Mouse (Mus musculus): Measurements from ENCODE around the gene Itpkb. TPM values are rescaled to one million over a fixed set of nuclear protein-coding genes. Genes with fewer than 3 reads are reported as not detected.

Gene Itpkb
- total and polyA plus RNA-seq, 3 experiments, result 4.2 to 14.4 (median 10.6) TPM

DNA sequence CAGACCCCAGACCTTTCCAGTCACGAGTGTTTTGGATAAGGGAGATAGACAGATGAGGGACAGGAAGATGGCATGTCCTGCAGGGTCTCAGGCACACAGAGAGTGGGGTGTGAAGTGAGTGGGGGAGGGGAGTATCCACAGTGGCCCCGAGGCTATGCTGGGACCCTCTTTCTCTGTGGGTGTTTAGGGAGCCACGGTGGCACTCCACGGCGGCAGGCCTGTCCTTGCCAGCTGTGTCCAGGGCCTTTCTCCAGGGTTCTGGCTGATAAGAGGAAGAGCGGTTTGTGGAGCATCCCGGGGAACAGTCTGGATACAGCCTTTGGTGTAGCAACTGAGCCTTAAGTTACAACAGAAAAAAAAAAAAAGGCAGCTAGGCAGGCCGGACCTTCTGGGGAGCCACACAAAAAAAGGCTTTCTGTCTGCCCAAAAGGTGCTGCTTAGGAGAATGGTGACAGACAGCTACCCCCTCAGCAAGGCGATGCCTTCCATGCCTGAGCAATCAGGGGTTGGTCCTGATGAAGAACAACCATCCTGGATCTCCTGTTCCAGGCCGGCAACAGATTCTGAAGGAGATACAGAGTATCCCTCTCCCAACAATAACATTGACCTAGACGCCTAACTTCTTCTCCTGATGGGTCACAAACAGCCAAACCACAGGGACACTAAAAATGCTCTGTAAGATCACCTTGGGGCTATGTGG lies 76.2 kb downstream of the Itpkb start:
- H3K9me3 ChIP-seq (replicated peaks; ENCODE audit: low read length), result no peaks in the 10 kb centered on the region
- H3K4me1 ChIP-seq (ENCODE audit: control insufficient read depth in 1 of 2, insufficient read depth in 2 of 2), result peaks cover 60 to 94% of the 10 kb centered on the region in 2 experiments
- H3K27ac ChIP-seq (ENCODE audit: insufficient read depth, low read depth), result no peak overlapping the region
- in situ Hi-C loops (cut with MboI; ENCODE audit: low pct_ligation_motif_present, low pct_unique_long_range_greater_than_20kb, low sequenced_read_pairs), result loop anchor here (5.0 to 25.0 kb wide), 3 partner anchors 72 to 544 kb away; partner anchors contain the start of gene Itpkb
- H3K4me3 ChIP-seq (replicated peaks in 1 of 3; ENCODE audit: low read depth in 2 of 3, low read length in 2 of 3, poor library complexity in 1 of 3), result no peak overlapping the region
- 0 out of 2 replicates have a peak overlapping the region, but pooled peaks have one; percentile 5 for H3K9ac ChIP-seq (ENCODE audit: insufficient read depth, low read depth)
- H3K4me2 ChIP-seq (ENCODE audit: insufficient read depth, low read depth, poor library complexity, severe bottlenecking), result peak overlapping the region; percentile 17; the same call in 1 of the 2 replicates
- 0 out of 2 replicates have a peak, but pooled peaks cover 3% of the 10 kb centered on the region for H3K79me2 ChIP-seq (replicated peaks; ENCODE audit: control insufficient read depth, extremely low read depth, insufficient read depth, poor library complexity, severe bottlenecking)
- dilution Hi-C loops (cut with MboI; ENCODE audit: extremely low pct_ligation_motif_present, extremely low pct_unique_long_range_greater_than_20kb, low sequenced_read_pairs), result no loop called here
- H3K36me3 ChIP-seq (replicated peaks in 1 of 2; ENCODE audit: control insufficient read depth in 1 of 2, insufficient read depth in 1 of 2, low read length in 1 of 2), result peaks cover 0 to 3% of the 10 kb centered on the region in 2 experiments
- no peak for DNase-seq (ENCODE audit: extremely low read depth)
- H3K27me3 ChIP-seq (replicated peaks), result no peaks in the 10 kb centered on the region
- peak; percentile 28; the same call in 1 of the 2 replicates for TF ChIP-seq ZNF384 (IDR thresholded peaks at IDR 0.05; ENCODE audit: low read depth, low read length)
- TF ChIP-seq BHLHE40 (IDR thresholded peaks at IDR 0.05; ENCODE audit: low read depth, low read length), result no peak

DNA sequence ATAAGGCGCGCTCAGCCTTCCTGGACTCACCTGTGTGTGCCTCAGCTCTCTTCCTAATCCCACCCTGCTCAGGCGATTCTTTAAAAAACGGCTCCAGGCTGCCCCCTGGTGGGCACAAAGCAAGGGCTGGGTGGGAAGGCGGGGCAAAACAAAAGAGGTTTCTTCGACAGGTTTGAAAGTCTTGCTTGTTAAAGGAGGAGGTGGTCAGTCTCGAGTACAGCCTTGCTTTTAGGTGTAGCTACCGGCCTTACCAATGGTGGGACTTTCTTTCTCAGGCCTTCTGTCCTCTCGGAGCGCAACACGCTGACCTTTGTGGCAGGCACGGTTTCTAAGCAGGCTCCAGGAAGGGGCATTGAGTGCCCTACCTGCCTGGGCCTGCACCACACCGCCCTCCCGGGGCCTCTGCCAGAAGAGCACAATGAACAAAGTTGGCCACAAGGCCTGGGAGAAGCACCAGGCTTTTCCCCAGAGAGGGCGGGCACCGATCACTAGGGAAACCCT lies 76.9 kb downstream of the Itpkb start:
- no peaks in the 10 kb centered on the region for H3K27me3 ChIP-seq (replicated peaks)
- peak; percentile 85 for DNase-seq (ENCODE audit: extremely low read depth)
- H3K9me3 ChIP-seq (replicated peaks; ENCODE audit: low read length), result no peaks in the 10 kb centered on the region
- H3K4me2 ChIP-seq (ENCODE audit: insufficient read depth, low read depth, poor library complexity, severe bottlenecking), result peak overlapping the region; percentile 80
- peak overlapping the region; percentile 68 for H3K9ac ChIP-seq (ENCODE audit: insufficient read depth, low read depth)
- dilution Hi-C loops (cut with MboI; ENCODE audit: extremely low pct_ligation_motif_present, extremely low pct_unique_long_range_greater_than_20kb, low sequenced_read_pairs), result no loop called here
- peak overlapping the region; percentile 99 for H3K27ac ChIP-seq (ENCODE audit: insufficient read depth, low read depth)
- H3K36me3 ChIP-seq (replicated peaks in 1 of 2; ENCODE audit: control insufficient read depth in 1 of 2, insufficient read depth in 1 of 2, low read length in 1 of 2), result peaks cover 4 to 7% of the 10 kb centered on the region in 2 experiments
- H3K79me2 ChIP-seq (replicated peaks; ENCODE audit: control insufficient read depth, extremely low read depth, insufficient read depth, poor library complexity, severe bottlenecking), result 0 out of 2 replicates have a peak, but pooled peaks cover 3% of the 10 kb centered on the region
- in situ Hi-C loops (cut with MboI; ENCODE audit: low pct_ligation_motif_present, low pct_unique_long_range_greater_than_20kb, low sequenced_read_pairs), result loop anchor here (5.0 to 25.0 kb wide), 3 partner anchors 72 to 545 kb away; partner anchors contain the start of gene Itpkb
- H3K4me1 ChIP-seq (ENCODE audit: control insufficient read depth in 1 of 2, insufficient read depth in 2 of 2), result peaks cover 62 to 89% of the 10 kb centered on the region in 2 experiments
- peak overlapping the region in 2 of 3 experiments; percentile 16 to 35 for H3K4me3 ChIP-seq (replicated peaks in 1 of 3; ENCODE audit: low read depth in 2 of 3, low read length in 2 of 3, poor library complexity in 1 of 3)
- TF ChIP-seq ETS1 (conservative IDR thresholded peaks at IDR 0.05; ENCODE audit: low read depth, low read length), result no peak
- TF ChIP-seq HCFC1 (IDR thresholded peaks at IDR 0.05; ENCODE audit: low read depth, low read length), result no peak
- TF ChIP-seq SIN3A (IDR thresholded peaks at IDR 0.05; ENCODE audit: low read length), result 0 out of 2 replicates have a peak, but pooled peaks have one; percentile 21
- TF ChIP-seq MAZ (IDR thresholded peaks at IDR 0.05; ENCODE audit: low read depth, low read length), result no peak; the same call in 1 of the 2 replicates
- no peak for TF ChIP-seq JUND (conservative IDR thresholded peaks at IDR 0.05; ENCODE audit: low read depth, low read length)
- TF ChIP-seq NRF1 (IDR thresholded peaks at IDR 0.05; ENCODE audit: low read depth, low read length), result no peak
- no peak for TF ChIP-seq JUN (IDR thresholded peaks at IDR 0.05; ENCODE audit: insufficient read depth, low read depth, low read length)
- no peak; the same call in 1 of the 2 replicates for TF ChIP-seq POLR2A (IDR thresholded peaks at IDR 0.05; ENCODE audit: low read depth, low read length)
- no peak for TF ChIP-seq TCF12 (IDR thresholded peaks at IDR 0.05; ENCODE audit: low read depth, low read length)
- no peak for TF ChIP-seq ZMIZ1 (IDR thresholded peaks at IDR 0.05; ENCODE audit: low read depth, low read length)
- peak; percentile 29; the same call in 1 of the 2 replicates for TF ChIP-seq BHLHE40 (IDR thresholded peaks at IDR 0.05; ENCODE audit: low read depth, low read length)
- no peak for TF ChIP-seq MAFK (IDR thresholded peaks at IDR 0.05; ENCODE audit: insufficient replicate concordance, low read length)
- TF ChIP-seq NELFE (IDR thresholded peaks at IDR 0.05; ENCODE audit: low read depth, low read length), result peak; percentile 44; the same call in 1 of the 2 replicates
- no peak for TF ChIP-seq GABPA (IDR thresholded peaks at IDR 0.05; ENCODE audit: insufficient replicate concordance, low read depth, low read length)
- no peak for TF ChIP-seq TBP (conservative IDR thresholded peaks at IDR 0.05; ENCODE audit: low read depth, low read length)
- TF ChIP-seq USF1 (IDR thresholded peaks at IDR 0.05; ENCODE audit: low read depth, low read length), result no peak
- no peak for TF ChIP-seq ZNF384 (IDR thresholded peaks at IDR 0.05; ENCODE audit: low read depth, low read length)
- no peak for TF ChIP-seq CHD2 (IDR thresholded peaks at IDR 0.05; ENCODE audit: low read length)
- peak; percentile 76 for TF ChIP-seq ZC3H11A (IDR thresholded peaks at IDR 0.05; ENCODE audit: low read depth, low read length)
- TF ChIP-seq POLR2AphosphoS2 (IDR thresholded peaks at IDR 0.05; ENCODE audit: low read depth, low read length), result no peak
- no peak for TF ChIP-seq E2F4 (IDR thresholded peaks at IDR 0.05; ENCODE audit: insufficient replicate concordance, low read depth, low read length)
- TF ChIP-seq KAT2A (IDR thresholded peaks at IDR 0.05; ENCODE audit: insufficient replicate concordance, low read length), result no peak
- TF ChIP-seq RAD21 (IDR thresholded peaks at IDR 0.05; ENCODE audit: low read depth, low read length), result peak; percentile 73
- no peak; the same call in 1 of the 2 replicates for TF ChIP-seq RCOR1 (conservative IDR thresholded peaks at IDR 0.05; ENCODE audit: low read depth, low read length)
- peak; percentile 8; the same call in 1 of the 2 replicates for TF ChIP-seq IRF4 (IDR thresholded peaks at IDR 0.05; ENCODE audit: low read depth, low read length)
- TF ChIP-seq ZKSCAN1 (IDR thresholded peaks at IDR 0.05; ENCODE audit: borderline replicate concordance, low read depth, low read length), result no peak
- TF ChIP-seq CTCF (conservative IDR thresholded peaks at IDR 0.05 in 1 of 2, IDR thresholded peaks at IDR 0.05 in 1 of 2; ENCODE audit: low read depth in 2 of 2, low read length in 2 of 2), result peak; percentile 44 to 80
- TF ChIP-seq MEF2A (IDR thresholded peaks at IDR 0.05; ENCODE audit: borderline replicate concordance, low read depth, low read length), result no peak; the same call in 1 of the 2 replicates
- TF ChIP-seq SMC3 (IDR thresholded peaks at IDR 0.05; ENCODE audit: low read depth, low read length), result peak; percentile 92

Measured in CH12.LX (cell line).